Mouse (Mus musculus) spleen, adult 18-20 months (tissue): ENCODE data around the gene Cox6b1.

Experiments used
- DNase-seq, 2 experiments: peaks; one replicate each; pipeline ENCODE4 v3.0.0; 2022; ENCODE audit warnings: mixed read lengths in 2 of 2

Gene Cox6b1

DNA sequence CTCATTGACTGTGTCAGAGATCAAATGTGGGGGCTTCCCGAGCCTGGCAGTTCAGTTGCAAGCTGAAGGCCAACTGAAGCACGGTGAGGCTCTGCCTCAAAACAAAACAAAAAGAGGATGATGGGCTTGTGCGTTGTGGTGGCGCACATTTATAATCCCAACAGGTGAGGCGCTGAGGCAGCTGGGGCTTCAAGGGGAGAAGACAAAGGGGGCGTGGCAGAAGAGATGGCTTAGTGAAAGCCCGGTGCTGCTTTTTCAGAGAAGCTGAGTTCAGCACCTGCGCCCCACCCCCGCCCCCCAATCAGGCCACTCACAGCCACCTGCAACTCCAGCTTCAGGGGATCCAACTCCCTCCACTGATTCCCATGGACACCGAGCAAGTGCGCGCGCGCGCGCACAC, 17.5 kb downstream of the Cox6b1 start:
- no peak for DNase-seq

DNA sequence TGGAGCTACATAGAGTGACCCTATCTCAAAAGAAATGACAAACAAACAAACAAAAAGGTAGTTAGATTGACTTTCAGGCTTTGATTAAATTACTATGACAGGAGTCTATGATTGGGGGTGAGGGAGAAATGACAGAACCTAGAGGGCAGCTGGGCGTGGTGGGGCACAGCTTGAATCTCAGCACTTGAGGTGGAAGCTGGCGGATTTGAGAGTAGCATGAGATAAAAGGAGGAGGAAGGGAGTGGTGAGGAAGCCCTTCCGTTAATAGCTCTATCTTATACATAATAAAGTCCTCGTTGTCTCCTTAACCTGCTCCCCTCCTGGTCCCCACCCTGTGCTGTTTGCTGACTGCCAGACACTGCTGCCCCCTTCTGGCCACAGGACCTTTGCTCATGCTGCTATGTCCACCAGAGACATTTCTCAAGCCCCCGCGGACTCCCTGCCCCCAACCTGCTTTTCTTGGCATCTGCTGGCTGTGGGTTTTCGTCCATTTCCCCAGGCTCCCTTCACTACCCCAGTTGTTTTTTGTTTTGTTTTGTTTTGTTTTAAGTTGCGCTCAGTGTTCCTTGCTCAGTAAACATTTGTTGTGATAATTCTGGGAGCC, 18.1 kb downstream of the Cox6b1 start:
- peak; percentile 45 to 70 for DNase-seq

- DNase-seq = no peak
These were observed 21.0 kb downstream of the Cox6b1 start for GRCm38 (mm10) chr7:30604944-30605343.

DNA sequence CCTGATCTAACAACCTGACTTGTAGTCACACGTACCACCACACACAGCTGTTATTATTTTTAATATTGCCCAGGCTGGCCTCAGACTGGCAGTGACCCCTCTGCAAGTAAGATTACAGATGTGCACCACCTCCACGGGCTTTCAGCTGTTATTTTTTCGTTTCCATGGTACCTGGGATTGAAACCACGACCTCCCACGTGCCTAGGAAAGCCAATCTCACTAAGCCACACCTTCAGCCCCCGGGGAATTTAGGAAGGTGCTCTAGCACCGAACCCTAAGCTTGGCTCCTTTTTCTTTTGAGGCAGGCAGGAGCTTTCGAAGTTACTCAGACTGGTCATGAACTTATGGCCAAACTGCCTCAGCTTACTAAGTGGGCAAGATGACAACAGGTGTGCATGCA, 21.5 kb downstream of the Cox6b1 start:
- DNase-seq = no peak

- DNase-seq = no peak
These were observed 23.4 kb downstream of the Cox6b1 start for GRCm38 (mm10) chr7:30602583-30602982.

DNA sequence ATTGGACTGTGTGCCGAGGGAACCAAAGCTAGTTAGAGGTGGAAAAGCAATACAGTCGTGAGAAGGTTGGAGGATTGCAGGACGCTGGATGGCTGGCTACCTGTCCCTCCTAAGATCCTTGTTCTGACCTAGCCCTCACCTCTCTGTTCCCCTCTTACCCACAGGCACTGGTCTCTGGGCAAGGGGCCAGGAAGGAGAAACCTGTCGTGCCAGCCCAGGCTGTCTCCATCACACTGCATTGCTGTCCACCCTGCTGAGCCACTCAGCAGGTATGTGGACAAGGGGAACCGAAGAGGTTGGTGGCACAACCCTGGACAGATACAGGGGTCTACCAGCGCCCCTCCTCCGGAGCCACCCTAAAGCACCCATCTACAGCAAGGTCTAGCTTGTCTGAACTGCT, 25.3 kb downstream of the Cox6b1 start:
- no peak for DNase-seq

GRCm38 (mm10) chr7:30599933-30600353, 26.0 kb downstream of the Cox6b1 start:
- peak; percentile 33 to 38 for DNase-seq

DNA sequence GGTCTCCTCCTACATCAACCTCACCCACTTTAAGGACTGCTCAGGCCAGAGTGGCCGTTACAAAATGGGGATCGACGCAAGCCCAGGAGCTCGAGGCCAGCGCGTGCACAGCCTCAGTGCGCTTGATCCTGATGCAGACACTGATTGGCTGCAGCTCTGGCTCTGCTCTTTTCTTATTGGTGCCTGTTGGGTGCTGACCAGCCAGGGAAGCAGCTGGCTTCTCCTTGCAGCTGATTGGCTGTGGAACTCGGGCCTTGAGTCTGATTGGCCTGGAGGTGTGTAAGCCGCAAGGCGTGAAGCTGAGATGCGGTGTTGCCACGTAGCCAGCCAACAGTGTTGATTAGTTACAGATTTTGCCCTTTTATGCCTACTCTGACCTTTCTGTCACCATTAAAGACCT, 27.2 kb downstream of the Cox6b1 start, which contains the start of gene Zbtb32:
Gene Zbtb32, minus strand, starts transcription at position 124 of the 400 bp plus-strand sequence.
- DNase-seq = no peak

GRCm38 (mm10) chr7:30596811-30597210, 29.1 kb downstream of the Cox6b1 start:
- DNase-seq = no peak

DNA sequence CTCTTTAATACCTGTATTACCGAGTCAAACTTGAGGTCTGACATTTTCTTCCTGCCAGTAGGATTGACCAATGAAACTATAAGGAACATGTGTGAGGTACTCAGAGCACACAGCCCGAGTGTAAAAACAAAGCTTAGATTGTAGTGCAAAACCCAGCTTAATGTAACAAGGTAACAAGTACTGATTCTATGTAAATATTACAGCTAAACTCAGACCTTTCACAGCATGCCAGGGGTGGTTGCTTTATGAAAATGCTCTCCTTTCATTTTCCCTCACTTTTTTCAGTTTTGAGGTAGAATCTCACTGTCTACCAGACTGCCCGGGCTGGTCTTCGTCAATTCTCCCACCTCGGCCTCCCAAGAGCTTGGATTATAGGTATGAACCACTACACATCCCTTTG, 29.9 kb downstream of the Cox6b1 start:
- DNase-seq = no peak

DNA sequence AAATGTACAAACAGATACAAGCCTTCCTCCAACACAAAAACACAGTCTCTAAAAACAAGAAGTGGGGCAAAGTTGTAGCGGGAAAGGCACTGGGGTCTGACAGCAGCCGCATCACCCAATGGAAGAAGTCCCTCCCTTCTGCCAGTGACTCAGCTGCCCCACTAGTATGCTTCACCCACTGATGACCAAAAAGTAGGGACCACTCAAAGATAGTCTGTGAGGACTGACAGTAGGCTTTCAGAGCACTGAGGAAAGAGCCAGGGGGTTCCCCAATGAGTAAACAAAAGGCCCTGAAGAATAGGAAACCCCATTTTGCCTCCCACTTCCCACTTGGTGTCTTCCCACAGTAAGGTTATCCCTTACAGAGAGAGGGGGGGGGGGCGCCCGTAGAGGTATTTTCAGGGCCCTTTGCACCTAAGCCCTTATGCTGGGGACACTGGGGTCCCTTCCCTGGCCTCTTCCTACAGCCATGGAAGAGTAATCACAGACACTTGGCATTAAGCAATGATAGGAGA, 31.4 kb downstream of the Cox6b1 start:
- DNase-seq = no peak

GRCm38 (mm10) chr7:30593579-30594509, 32.1 kb downstream of the Cox6b1 start:
- no peak for DNase-seq

DNA sequence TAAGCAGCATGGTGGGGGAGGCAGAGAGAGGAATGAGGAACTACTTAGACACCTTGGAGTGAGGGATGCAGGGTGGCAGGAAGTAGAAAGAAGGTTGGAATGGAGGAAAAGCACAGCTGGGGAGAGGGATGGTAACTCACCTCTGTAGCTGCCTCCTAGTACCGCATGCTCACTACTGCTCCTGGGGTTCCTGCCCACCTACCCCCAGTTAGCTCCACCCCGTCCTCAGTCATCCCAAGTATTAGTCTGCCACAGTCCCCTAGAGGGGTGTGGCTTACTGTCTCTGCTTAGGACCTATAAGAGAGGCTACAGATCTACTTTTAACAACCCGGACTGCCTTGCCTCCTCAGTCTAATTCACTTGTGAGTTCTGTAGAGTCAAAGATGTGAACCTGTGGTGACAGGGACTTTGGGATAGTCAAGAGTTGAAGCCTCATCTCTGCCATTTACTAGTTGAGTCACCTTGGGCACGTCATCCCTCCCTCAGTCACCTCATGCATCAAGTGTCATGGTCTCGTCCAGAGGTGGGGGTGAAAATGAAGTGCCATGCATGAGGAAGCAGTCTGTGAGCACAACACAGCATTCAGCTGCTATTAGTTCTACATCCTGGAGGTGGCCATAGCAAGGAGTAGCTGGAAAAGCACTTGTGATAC, 33.1 kb downstream of the Cox6b1 start:
- DNase-seq = no peak

- no peak for DNase-seq
These were observed 34.4 kb downstream of the Cox6b1 start for GRCm38 (mm10) chr7:30591605-30591951.

- DNase-seq = no peak
These were observed 34.9 kb downstream of the Cox6b1 start for GRCm38 (mm10) chr7:30590927-30591604.

GRCm38 (mm10) chr7:30589435-30590301, 36.3 kb downstream of the Cox6b1 start:
- DNase-seq = peak; percentile 66 to 87

GRCm38 (mm10) chr7:30588676-30589434, 37.1 kb downstream of the Cox6b1 start, which contains the start of gene Kmt2b:
Gene Kmt2b, minus strand, starts transcription at chr7:30588726.
- DNase-seq = peak; percentile 89 to 95

DNA sequence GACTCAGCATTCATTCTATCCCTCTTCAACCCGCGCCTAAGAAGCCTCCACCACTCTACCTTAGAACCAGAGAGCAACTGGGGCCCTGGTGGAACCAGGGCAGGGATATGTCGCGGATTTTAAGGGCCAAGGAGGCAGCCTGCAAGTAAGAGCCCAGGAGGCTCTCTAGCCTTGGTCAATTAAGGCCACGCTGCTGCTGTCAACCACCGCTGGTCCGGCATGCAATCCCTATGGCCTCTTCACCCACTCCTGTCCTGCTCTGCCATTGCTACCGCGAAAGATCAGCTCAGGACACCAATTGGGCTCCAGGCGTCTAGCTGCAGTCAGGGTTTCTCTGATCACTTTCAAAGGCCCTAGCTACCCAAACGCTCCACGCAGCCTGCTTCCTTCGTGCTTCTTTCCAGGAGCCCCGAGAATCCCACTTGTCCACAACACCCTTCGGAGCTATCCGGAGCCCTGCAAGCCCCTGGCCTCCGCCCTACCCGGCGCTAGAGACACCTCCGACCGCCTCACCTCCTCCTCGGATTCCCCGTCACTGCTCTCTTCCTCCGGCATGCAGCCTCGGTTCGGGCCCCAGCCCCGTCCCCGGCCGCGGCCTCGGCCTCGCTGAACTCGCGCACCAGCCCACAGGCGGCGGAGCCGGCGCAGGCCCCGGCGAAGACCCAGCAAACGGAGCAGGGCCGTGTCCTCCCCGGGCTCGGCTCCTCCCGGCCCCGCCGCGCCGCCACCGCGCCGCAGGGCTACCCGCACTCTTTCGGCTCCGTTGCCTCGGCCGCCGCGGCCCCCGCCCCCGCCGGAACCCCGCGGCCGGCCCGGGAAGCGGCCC, 37.9 kb downstream of the Cox6b1 start:
- no peak for DNase-seq

DNA sequence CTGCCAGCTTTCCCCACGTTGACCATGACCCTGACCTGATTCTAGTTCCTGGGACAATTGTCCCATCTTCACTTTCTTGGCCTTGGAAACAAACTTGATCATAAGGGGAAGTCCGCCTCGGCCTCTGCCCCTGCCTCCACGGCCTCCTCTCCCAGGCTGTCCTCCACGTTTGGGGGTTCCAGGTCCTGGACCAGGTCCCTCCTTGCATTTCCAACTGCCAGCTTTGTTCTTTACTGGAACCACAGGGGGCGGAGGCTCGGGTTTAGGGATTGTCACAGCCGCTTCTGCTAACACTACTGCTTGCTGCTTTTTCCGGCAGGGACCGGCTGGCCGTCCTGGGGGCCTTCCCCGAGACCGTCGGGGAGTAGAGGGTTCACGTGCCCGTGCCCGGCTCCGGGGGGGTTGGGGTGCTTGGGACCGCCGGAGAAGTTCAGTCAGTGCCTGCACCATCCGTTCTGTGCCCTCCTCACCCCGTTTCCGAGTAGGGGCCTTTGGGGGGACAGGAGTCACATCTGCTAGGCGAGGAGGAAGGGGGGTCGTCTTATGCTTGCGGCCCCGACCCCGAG, 39.4 kb downstream of the Cox6b1 start:
- DNase-seq = no peak

DNA sequence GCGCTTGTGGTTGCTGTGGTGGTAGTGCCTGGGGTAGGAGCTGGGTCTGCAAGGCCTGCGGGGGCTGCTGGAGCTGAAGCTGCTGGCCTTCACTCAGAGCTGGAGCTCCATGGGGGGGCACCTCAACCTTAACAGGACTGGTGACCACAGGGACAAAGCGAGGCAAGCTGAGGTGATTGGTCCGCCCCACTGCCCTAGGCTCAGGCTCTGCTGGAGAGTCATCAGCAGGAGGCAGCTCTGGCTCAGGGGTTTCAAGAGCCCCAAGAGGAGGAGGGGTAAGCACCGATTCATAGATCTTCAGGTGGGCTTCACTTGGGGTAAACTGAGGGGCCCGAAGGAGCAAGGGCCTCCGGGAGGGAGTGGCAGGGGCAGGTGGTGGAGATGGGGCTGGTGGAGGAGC, 40.8 kb downstream of the Cox6b1 start:
- no peak for DNase-seq
